Mouse (Mus musculus) urinary bladder, postnatal 36 days (tissue): ENCODE measurements around the gene Mars2.
A peak's percentile ranks its signal among the peaks of the same experiment; 100 is the strongest.

Source experiments
- DNase-seq, 2 experiments: peaks; one replicate each; pipeline ENCODE4 v3.0.0; 2022; ENCODE audit warnings: low spot score in 2 of 2, mixed read lengths in 1 of 2

Mars2 gene

DNA sequence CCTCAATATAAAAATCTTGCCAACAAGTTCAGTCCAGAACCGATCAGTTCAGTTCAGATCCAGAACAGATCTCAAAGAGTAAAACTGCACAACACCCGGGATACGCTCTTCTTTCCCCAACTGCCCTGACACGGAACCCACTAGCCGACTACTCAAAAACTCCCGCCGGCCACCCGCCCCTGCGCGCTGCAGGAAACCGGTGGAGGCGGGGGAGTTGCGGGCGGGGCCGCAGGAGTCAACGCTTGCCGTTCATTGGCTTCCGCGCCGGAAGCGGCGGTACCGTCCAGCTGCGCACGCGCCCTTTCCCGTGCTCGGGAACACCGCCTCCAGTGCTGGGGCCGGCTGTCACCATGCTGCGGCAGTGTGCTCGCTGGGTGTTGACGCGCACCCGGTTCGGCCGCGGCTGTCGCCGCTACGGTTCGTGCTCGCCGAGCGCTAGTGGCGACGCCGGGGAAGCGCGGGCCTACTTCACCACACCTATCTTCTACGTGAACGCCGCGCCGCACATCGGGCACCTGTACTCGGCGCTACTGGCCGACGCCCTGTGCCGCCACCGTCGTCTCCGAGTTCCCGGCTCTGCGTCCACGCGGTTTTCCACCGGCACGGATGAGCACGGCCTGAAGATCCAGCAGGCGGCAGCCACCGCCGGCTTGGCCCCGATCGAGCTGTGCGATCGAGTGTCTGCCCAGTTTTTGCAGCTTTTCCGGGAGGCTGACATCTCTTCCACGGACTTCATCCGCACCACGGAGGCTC lies at the start of gene Mars2:
Gene Mars2, plus strand, starts transcription at position 288 of the 753 bp plus-strand sequence.
- peak; percentile 86 to 94 for DNase-seq

DNA sequence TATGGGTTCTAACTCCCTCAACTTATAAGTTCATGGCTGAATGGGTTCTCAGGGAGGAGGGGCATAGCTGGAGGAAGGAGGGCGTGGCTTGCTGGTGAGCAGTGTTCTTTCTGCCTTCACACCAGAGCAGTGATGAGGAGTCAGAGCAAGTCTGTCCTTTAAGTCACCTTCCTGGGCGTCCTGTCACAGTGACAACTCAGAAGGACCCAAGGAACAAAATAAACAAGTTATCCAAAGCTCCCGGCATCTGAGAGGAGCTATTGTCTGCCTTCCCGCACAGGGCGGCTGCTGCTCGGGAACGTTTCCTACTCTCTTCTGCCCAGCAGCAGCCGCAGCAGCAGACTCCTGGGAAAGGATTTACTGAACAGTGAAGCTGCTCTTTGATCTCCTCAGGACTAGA lies 45.0 kb upstream of the Mars2 start:
- no peak for DNase-seq

DNA sequence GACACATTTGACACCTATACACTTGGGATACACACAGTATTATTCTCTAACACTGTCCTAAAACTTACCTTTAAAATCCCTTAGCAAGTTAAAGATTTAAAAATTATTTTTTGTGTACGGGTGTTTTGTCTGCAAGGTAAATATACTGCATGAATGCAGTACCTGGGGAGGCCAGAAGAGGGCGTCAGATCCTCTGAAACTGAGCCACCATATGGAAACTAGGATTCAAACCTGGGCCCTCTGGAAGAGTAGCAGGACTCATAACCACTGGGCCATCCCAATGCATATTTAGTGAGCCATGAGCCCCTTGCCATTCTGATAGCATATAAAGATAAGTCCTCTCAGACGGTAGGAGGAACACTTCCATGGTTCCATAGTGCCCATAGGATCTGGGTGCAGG lies 44.2 kb upstream of the Mars2 start:
- no peak for DNase-seq

DNA sequence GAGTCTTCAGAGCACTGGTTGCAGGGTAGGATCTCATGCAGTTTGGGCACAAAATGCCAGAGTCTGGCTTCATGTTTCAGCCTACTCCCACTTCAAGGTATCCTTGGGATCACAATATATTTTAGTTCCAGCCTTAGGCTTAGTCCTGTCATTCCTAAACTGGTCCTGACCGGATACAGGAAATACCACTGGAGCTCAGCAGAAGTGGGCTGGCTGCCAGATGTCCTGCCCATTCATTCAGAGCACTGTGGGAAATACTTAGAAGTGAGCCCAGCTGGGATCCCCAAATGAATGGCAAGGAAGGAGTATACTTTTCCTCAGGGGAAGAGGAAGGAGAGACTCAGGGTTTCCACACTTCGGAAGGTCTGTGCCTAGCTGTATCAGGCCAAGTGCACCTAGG lies 43.7 kb upstream of the Mars2 start:
- no peak for DNase-seq

DNA sequence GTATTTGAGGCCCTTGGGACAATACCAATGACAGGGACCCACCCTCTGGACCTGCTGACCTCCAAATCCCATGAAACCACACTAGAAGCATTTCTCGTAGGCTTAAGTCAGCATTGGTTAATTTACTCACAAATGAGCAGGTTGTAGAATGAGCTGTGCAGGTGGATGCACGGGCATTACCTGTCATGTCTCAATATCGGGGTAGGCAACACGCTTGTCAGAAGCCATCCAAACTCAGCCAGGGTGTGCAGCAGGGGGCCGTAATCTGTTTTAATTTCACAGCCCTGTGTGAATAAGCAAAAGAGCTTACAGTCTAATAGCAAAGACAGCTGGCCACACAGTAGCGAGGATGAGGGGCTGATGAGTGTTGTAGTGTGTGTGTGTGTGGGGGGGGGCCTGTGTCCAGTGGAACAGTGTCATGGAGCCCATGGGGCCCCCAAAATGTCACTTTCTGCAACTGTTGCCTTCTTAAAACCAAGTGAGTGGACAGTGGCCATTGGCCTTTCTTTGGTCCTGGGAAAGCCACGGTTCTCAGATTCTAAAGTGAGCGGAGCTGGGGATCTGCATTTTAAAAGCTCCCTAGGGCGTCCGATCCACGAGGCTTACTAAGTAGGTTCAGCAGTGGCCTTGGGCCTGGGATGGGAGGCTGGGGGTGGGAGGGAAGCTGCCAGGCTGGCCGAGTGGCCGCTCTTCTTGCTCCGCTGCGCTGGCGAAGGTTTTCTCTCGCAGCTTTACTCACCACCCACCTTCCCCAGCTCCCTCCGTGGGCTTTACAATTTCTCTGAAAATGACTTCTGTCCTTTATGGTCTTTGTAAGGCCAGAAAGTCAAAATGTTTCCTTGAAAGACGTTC lies 42.7 kb upstream of the Mars2 start:
- no peak for DNase-seq

DNA sequence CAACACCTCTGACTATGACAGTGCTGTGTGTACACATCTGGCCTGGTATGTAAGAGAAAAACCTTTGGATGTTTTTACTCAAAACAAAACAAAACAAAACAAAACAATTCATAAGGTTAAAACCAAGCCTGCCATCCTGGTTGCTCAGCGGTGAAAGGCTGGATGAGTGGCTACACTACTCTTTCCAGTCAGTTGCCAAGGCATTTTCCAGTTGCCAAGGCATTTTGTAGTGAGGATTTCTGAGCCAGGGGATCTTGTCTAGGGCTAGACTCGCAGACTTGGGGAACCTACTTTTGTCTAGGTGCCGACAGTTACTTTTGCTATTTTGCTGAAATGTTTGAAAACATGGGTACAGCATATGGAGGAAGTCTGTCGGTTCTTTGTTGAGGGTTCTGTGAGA lies 42.0 kb upstream of the Mars2 start:
- no peak for DNase-seq

DNA sequence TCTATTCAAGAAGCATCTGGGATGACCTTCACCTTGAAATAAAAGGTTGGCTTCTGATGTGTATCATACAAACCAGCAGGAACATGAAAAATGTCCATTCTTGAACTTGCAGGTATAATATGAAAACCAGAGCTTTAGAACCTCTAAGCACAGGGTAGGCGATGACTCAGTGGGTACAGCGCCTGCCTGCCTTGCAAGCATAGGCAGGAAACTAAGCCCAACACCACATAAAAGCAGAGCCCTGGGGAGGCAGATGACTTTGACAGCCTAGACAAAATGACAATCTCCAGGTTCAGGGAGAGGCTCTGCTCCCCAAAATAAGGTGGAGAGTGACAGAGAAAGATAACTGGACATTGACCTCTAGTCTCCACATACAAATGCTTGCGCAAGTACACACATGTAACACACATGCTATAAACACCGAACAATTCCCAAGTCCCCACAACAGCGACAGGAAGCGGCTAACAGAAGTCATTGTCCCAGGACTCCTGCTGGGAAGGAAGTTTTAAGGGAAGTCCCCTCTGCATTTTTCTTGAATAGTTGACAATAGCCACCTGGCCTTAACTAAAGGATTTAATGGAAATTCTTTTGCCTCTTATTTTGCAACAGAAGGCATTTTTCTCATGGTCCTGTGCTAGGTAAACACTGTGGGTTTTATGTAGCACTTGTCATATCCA lies 40.5 kb upstream of the Mars2 start:
- no peak for DNase-seq

DNA sequence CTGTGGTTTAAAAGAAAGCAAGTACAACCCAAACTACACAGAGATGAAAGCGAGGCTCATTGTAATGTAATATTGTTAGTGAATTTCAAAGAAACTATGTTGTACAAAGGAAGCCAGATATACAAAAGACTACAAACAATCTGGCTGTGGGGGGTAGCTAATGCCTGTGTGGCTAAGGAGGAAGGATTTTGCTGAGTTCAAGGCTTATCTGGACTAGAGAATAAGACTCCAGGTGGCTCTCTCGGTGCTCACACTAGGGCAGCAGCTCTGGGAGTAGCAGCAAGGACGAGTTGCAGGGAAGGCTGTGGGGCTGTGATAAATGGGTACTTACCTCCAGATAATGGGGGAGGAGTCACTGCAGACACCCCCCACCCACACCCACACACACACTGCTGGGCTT lies 38.3 kb upstream of the Mars2 start:
- DNase-seq: no peak

DNA sequence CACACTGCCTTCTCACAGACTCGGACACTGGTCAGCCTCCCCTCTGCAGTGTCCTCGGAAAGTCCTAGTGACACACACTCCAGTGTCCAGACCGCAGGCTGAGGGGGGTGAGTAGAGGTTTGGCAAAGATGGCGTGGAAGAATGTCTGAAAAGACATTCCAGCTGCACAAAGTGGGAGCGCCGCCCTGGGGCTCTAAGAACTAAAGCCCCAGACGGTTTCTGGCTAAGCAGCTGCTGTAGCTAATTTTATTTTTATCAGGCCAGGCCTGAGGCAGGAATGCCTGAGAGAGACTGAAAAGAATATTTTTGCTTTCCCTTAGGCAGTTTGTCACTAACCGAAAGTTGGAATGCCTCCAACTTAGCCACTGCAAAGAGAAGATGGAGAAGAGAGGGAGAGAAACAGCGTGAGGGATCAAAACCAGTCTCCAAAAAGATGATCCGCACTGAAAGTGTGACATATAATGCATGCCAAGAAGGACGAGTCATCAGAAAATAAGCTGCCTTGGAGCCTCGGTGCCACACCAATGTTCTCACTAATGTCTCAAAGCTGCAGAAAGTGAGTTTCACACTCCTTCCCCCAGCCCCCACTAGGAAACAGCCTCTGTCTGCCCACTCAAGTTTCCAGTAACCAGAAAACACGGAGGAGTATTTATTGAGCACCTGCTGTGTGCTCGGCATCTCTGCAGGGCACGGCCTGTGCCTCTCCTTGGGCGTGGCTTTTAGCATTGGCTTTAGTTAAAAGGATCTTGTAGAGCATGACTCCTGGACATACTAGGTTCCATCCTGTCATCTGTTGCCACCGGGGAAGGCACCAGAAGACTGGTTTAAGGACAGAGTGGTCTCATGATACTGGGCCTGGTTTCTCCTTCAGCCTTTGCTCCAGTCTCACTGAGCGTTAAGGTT lies 34.9 kb upstream of the Mars2 start:
- DNase-seq: peak in 1 of 2 experiments; percentile 8

DNA sequence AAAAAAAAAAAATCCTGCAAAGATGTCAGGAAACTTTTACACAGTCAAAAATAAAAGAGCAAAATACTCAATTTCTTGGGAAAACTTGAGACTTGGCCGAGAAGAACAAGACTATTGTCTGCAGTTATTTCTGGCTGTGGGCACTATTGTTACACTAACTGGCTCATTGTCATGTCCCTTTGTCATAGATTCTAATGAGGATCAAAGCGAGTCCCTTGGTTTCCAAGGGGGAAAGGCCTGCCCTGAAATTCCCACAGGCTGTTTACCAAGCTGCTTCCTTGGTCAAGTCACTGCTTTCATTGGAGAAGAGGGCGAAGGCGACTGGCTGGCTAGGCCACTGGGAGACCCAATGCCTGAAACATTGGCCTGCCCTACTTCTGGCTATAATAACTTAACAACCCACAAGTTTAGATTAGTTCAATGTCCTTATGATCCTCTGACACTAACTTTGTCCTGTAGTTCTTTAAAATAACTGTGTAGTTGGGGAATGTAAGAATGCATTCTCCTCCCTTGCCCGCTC lies 31.1 kb upstream of the Mars2 start:
- DNase-seq: no peak

DNA sequence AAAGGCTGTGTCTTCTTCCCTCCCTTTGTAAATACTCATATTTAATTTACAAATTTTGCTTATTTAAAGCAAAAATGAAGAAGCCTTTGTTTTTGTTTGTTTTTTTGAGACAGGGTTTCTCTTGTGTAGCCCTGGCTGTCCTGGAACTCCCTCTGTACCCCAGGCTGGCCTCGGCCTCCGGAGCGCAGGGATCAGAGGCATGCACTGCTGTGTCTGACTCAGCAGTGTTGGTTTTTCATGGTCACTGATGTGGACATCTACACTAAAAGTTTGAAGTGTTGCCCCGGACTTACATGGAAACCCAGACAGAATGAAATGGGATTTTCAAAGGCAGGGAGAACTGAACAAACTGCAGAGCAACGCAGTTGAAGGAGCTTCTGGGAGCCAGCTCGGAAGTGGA lies 29.4 kb upstream of the Mars2 start:
- DNase-seq: no peak

DNA sequence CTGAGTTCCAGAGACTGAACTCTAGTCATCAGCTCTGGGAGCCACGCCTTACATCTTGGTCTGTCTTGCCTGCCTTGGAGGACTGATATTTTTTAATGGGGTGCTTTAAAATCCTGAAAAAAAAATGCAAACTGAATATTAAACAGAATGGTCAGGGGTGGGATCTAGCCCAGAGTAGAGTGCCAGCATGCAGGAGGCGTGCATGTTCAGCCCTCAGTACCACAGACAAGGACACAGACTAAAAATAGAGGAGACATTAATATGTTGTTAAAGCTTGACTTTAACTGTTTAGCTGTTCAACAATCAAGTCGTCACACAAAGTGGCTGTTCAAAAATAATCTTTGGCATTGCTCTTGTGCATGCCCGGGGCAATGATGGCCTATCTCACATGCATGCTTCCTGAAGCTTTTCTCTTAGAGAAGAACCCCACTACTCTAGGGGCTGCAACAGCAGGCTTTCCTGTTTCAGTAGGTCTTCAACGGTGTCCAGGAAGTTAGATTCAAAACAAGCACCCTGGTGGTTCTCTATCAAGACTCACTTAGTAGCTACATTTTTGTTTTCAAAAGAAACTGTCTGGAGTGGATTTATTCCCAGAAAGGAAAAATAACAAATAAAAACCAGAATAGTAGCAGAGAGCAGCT lies 28.4 kb upstream of the Mars2 start:
- no peak for DNase-seq

DNA sequence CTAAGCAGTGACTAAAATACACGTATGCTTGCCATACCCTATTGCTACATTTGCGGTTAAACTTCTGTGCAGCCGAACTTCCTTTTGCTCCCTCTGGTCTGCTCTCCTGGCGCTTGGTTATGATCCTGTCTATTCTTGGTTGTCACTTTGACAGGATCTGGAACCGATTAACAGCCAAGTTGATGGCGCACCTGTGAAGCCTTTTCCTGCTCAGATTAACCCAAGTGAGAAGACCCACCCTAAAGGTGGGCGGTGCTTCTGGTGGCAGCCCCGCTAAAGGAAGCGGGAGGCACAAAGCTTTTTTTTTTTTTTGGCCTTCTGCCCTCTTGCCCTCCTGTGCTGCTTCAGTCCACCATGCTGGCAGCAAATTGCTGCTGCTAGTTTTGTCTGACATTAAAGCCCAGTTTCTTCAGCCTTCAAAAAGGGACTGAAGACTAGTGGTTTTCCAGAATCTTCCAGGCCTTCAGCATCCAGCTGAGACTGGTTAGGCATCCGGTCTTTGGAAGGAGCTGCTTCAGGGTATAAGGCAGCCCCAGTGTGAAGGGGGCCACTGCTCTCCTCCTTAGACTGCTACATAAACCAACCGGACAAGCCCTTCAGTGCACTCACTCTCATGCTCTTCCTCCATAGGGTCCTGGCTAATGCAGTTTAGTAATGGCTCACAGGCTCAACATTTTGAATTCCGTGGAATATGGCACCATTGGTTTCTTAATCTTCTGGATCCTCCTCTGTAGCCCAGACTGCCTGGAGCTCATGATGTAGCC lies 26.6 kb upstream of the Mars2 start:
- DNase-seq: no peak

DNA sequence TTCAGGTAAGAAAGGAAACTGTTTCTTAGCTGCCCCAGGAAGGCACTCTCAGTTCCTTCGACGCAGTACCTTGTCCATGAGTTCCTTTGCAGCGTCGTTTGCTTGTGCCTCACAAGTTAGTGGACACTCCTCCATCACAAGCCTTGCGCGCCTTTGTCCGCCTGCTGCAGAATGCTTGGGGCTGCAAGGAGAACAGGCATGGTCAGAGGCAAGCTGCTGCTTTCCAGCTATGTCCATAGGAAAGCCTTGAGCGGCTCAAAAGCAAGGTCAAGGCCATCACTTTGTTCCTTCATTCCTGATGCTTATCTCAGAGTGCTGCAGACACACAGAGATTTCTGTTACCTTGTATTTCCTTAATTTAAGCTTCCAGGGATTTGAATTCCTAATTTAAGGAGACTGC lies 25.9 kb upstream of the Mars2 start:
- no peak for DNase-seq

DNA sequence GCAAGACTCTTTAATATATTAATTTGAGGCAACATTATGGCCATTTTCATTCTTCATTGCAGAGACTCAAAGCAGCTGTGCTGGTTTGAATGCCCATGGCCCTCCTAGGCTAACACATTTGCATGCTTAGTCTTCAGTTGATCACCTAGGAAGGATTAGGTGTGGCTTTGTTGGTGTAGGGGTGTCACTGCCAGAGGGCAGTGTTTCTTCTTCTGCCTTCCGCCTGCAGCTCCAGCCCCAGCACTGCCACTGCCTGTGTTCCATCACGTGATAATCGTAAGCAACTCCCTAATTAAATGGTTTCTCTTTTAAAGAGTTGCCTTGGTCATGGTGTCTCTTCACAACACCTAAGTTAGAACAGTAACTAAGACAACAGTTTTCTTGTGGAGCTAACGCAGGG lies 24.2 kb upstream of the Mars2 start:
- no peak for DNase-seq

DNA sequence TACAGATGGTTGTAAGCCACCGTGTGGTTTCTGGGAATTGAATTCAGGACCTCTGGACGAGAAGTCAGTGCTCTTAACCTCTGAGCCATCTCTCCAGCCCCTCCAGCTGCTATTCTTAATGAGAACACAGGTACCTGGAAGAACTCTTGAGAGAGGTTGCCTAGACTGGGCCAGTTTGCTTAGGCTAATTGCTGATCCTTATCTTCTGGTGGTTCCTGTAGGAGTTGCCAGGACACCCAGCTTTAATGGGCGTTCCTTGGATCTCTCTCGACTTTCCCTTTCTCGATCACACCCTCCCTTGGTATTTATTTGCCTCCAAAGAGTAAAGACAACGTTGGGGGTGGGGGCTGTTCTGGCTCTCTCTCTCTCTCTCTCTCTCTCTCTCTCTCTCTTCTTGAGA lies 23.5 kb upstream of the Mars2 start:
- DNase-seq: no peak

DNA sequence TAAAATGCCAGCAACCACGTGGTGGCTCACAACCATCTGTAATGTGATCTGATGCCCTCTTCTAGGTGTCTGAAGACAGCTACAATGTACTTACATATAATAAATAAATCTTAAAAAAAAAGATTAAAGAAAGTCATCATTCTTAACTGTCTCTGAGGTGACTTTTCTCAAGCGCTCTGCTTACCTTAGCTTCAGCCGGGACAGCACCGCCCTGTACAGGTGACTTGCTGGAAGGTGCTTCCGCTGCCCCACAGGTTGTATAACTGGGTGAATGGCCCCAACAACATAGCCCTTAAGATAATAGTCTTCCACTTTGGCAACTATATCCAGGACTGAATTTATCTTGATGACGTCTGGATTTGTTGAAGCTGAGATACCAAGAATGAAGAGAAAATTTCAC lies 23.0 kb upstream of the Mars2 start:
- DNase-seq: no peak

DNA sequence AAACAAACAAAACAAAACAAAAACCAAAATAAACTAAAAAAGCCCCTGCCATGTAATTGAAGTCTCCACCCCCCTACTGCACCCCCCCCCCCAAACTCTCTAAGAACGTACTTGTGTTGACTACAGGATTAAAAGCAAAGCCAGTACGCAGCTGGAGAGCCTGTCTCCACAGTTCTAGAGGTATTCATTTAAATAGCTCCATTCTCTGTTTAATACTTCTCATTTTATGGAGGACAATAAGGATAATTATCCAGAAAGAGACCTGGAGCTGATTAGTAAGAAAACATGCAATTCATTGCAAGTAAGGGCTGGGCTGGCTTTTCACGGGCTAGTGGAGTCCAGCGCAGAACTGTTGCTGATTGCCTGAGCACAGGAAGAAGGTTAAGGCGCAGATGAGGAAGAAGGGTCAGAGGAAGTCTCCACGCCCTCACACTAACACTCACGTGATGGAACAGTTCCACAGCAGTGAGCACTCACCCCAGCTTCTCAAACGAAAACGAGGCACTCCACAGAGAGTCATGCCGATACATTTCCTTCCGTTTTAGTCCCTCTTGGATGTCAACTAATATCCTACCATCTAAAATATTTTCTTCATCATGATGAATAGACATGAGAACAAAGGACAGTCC lies 21.7 kb upstream of the Mars2 start:
- DNase-seq: no peak

DNA sequence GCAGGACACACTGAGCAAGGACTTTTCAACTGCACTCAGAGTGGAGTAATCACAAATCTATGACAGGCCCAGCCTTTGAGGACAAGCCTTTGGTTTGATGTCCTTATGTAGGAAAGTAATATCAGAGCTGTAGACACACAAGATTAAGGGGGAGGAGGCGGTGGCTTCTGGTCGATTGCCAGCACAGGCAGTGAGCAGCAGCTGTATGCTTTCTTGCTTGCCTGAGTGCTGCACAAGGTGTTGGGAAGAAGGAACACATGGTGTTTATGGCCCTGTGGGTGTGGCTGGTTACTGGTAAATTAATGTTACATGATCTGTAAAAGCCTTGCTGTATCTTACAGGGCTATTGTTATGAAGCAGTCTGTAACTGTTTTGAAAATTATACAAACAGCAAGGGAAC lies 19.8 kb upstream of the Mars2 start:
- peak in 1 of 2 experiments; percentile 10 for DNase-seq

DNA sequence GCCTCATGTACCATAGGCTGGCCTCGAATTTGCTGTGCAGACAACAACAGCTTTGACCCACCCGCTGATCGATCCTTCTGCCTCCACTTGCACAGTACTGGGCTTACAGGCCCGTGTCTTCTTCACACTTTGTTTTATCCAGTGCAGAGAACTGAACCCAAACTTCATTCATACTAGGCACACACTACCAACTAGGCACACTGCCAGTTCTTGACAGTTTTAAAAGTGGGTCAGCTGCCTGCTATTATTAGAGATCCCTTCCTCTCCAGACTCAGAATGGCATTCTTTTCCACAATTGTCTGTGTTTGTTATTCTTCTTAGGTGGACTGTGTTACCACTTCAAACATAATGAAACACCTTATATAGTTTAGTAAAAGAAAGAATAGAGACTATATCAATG lies 15.6 kb upstream of the Mars2 start:
- no peak for DNase-seq
